Mouse (Mus musculus) forebrain, embryonic 11.5 days (tissue): Measurements from ENCODE around the gene Gm45717. TPM values are rescaled to one million over a fixed set of nuclear protein-coding genes. Genes with fewer than 3 reads are reported as not detected.
A peak's percentile ranks its signal among the peaks of the same experiment; 100 is the strongest.

Source experiments
- ATAC-seq: fragments of 200-750 bp; cut with Nextera tagmentation; replicated peaks from 2 replicates; pipeline ENCODE4 v1.8.0; 2017; ENCODE audit warnings: moderate TSS enrichment; ENCODE audit not compliant: low FRiP score
- DNase-seq: peaks from one replicate; pipeline ENCODE4 v3.0.0-alpha.2; 2017; ENCODE audit warnings: low spot score
- H3K27ac ChIP-seq: fragments of 300-500 bp; sonication (generic); 2 replicates; pipeline ENCODE4 v1.5.1; 2014; ENCODE audit warnings: low read depth, low read length
- H3K27me3 ChIP-seq: fragments of 300-500 bp; sonication (generic); 2 replicates; pipeline ENCODE4 v1.6.1; 2014; ENCODE audit warnings: mild to moderate bottlenecking, low read length, mixed read lengths; ENCODE audit not compliant: control insufficient read depth, insufficient read depth
- H3K36me3 ChIP-seq: fragments of 300-500 bp; sonication (generic); 2 replicates; pipeline ENCODE4 v1.6.1; 2014; ENCODE audit warnings: mild to moderate bottlenecking, low read length, moderate library complexity, mixed read lengths; ENCODE audit not compliant: control insufficient read depth, insufficient read depth
- H3K4me1 ChIP-seq: fragments of 300-500 bp; sonication (generic); replicated peaks from 2 replicates; pipeline ENCODE4 v1.6.1; 2014; ENCODE audit warnings: low read length, mixed read lengths; ENCODE audit not compliant: control insufficient read depth, insufficient read depth
- H3K4me2 ChIP-seq: fragments of 300-500 bp; sonication (generic); 2 replicates; pipeline ENCODE4 v1.6.1; 2014; ENCODE audit warnings: low read depth, mild to moderate bottlenecking, low read length, moderate library complexity, mixed read lengths; ENCODE audit not compliant: severe bottlenecking
- H3K4me3 ChIP-seq: fragments of 300-500 bp; sonication (generic); 2 replicates; pipeline ENCODE4 v1.5.1; 2014; ENCODE audit warnings: low read depth, low read length
- H3K9ac ChIP-seq: fragments of 300-500 bp; sonication (generic); 2 replicates; pipeline ENCODE4 v1.6.1; 2014; ENCODE audit warnings: low read length
- H3K9me3 ChIP-seq: fragments of 300-500 bp; sonication (generic); 2 replicates; pipeline ENCODE4 v1.6.1; 2016; ENCODE audit warnings: low read length, mixed read lengths; ENCODE audit not compliant: control insufficient read depth
- WGBS: fragments of 180-500 bp; shearing (Covaris S2); extraction: QIAGEN DNeasy Blood & Tissue Kit; methylation state at CpG from one replicate; pipeline ENCODE4 v1.1.7; 2014; 5-methylcytosine and 5-hydroxymethylcytosine counted together
- polyA plus RNA-seq: library from polyadenylated mRNA; unstranded; fragments of >200 nt; fragmentation: Nextera tagmentation; extraction: Ambion mirVana; gene quantifications from 2 replicates; pipeline ENCODE4 v1.2.1, GENCODE M21; 2014

Gm45717 gene
- polyA plus RNA-seq = not detected in 2 replicates

DNA sequence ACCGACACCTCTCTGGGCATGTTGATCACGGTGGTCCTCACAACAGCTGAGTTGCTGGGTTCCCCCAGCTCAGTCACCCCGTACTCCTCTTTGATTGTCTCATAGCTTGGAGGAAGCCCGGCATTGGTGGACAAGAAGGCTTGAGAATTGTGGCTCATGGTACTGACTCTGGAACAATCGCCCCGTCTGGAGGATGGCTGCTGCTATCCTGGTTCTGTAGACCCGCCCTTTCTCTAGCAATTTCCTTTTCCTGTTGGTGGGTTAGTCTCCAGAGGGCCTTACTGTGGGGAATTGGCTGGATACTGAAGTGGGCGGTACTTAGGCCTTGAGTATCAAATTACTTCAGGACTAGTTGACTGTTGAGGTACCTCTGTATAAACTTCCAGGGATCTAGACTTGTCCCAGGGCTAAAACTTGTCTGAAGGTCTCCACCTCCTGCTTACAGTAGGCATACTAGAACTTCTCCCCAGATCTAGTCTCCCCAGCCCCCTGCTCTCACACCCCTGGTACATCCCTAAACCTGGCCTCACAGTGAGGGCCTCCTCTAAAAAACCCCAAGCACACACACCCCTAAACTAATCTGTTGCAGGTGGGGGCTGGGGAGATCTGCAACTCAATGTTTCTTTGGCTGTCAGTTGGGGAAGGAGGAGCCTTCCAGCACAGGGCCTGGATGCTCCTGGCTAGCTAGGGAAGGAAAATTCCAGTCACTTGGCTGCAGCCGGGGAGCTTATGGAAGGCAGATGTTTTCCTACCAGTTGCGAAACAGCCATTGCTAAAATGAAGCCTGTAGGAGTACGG, at the start of gene Gm45717, which contains the start of gene Ifitm2:
Gene Gm45717, minus strand, starts transcription at position 180 of the 798 bp plus-strand sequence.
Gene Ifitm2, minus strand, starts transcription at position 230 of the 798 bp plus-strand sequence.
- H3K4me2 ChIP-seq = peak within 1 kb of the TSS; percentile 50
- peak within 1 kb of the TSS; percentile 28 for H3K4me3 ChIP-seq
- ATAC-seq = peak; percentile 49
- no peaks in the 10 kb centered on the region for H3K36me3 ChIP-seq
- 0 out of 2 replicates have a peak within 1 kb of the TSS, but pooled peaks have one; percentile 18 for H3K27ac ChIP-seq
- 27% methylated on average over 11 of the region's 11 CpGs for WGBS
- 0 out of 2 replicates have a peak, but pooled peaks cover 2% of the 10 kb centered on the region for H3K27me3 ChIP-seq
- H3K9me3 ChIP-seq = no peaks in the 10 kb centered on the region
- H3K9ac ChIP-seq = peak within 1 kb of the TSS; percentile 47; the same call in 1 of the 2 replicates
- DNase-seq = no peak
- H3K4me1 ChIP-seq = 0 out of 2 replicates have a peak, but pooled peaks cover 7% of the 10 kb centered on the region

DNA sequence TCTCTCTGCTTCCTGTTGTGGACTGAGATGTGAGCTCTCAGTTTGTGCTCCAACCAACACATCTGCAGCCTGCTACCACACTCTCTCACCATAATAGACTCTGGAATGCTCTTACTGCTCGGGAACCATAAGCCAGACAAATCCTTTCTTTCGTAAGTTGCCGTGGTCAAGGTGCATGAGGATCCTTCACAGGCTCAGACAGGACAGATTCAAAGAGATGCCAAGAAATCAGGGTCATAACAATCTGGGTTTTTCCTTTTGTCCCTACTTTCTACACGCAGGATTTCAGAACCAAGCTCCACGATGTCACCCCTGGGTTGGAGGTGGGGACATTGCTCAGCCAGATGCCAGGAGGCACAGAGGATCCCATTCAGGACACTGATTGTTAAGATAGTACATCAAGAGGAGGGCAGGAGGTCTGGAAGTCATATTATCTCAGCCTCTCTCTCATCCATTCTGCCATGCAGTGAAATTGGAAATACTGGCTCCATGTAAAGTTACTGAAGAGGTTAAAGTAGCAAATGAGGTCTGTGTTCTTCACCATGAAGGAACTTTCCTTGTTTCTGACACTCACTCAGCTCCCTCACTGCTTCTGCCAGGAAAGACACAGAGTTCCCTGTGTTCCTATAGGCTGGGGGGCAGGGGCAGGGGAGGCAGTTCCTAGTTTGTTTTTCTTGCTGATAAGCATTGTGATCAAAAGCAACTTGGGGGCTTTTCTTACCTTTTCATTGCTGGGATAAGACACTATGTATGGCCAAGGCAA, 47.7 kb upstream of the Gm45717 start:
- DNase-seq = no peak
- no peak for ATAC-seq
- Histone ChIP-seq H3K36me3 (no peaks in the 10 kb centered on the region), H3K9me3 (no peaks in the 10 kb centered on the region), H3K4me2 (no peak overlapping the region), H3K4me1 (no peaks in the 10 kb centered on the region; the same call in 1 of the 2 replicates), H3K27me3 (no peaks in the 10 kb centered on the region), H3K4me3 (no peak overlapping the region), H3K27ac (no peak overlapping the region), H3K9ac (no peak overlapping the region)
- 85% methylated on average over 5 of the region's 5 CpGs for WGBS

DNA sequence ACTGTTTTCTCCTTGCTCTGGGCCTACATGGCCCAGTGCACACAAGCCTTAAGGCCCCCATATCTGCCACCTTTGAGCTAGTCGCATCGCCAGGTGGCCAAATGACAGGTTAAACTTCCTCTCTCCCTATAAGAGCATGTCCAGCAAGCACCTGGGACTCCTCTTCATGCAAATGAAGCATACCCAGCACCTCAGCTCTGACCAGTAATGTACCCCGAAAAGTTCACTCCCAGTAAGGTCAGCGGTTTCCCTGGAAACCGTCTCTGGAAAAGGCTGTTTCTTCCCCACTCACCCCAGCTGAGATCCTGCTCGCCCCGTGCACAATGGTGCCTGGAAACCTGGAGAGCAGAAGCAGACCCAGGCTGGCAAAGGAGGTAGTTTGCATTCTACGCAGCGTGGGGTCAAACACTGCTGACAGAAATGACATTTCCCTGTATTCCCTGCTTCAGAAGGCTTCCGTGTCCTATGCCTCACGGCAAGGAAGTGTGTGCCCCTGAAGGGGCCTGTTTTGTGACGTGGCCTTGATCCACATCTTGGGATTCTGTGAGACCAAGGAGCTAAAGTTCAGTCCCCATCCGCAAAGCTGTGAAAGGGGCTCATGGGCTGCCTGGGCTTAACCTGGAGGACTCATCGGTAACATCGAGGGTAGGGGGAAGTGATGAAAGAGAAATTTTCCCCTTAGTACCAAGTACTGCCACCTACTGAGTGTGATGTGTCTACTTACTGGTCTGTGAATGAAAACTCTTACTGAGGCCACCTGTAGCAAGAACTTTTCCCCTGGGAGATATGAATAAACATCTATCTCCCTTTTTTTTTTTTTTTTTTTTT, 45.4 kb upstream of the Gm45717 start:
- Histone ChIP-seq H3K9ac (no peak overlapping the region), H3K9me3 (no peaks in the 10 kb centered on the region), H3K27me3 (no peaks in the 10 kb centered on the region), H3K36me3 (no peaks in the 10 kb centered on the region), H3K4me3 (no peak overlapping the region), H3K4me1 (no peaks in the 10 kb centered on the region), H3K4me2 (no peak overlapping the region), H3K27ac (no peak overlapping the region)
- WGBS = 76% methylated on average over 15 of the region's 15 CpGs
- ATAC-seq = no peak
- DNase-seq = no peak

DNA sequence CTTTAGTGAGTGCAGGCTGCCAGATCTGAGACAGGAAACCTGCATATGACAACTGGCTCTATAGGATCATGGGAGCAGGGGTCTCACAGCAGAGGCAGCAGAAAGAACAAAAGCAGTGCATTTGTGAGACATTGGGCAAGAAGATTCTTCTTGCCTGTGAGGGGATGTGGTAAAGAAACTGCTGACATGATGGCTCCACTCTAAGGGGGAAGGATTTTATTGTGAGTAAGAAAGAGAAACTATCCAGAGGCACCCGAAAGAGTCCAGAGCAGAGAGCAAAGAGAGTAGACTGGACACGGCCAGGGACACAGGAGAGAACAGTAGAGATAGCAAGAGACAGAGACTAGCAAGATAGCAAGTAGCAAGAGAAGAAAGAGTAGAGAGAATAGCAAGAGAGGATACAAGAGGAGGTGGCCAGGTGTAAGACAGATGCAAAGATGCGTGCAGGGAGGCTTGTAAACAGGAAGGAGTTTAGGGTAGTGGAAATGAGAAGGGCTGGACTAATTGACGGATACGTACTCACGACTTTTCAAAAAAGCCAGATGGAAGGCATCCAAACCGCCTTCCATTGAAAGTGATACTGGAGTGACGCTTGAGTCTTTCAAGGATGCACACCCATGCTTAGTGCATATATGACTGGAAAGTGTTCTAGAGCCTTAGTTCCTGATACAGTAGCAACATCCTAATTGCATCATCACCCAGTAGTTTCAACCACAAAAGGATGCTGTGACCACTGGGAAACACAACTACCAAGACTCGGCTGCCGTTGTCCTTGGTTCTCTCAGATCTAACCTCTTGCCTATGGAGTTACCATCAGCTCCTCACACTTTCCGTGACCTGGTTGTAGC, 43.3 kb upstream of the Gm45717 start:
- H3K27me3 ChIP-seq = no peaks in the 10 kb centered on the region
- no peak overlapping the region for H3K4me3 ChIP-seq
- H3K4me2 ChIP-seq = no peak overlapping the region
- H3K4me1 ChIP-seq = no peaks in the 10 kb centered on the region
- no peak overlapping the region for H3K9ac ChIP-seq
- H3K36me3 ChIP-seq = no peaks in the 10 kb centered on the region
- DNase-seq (no peak), ATAC-seq (no peak)
- WGBS = 93% methylated on average over 11 of the region's 11 CpGs
- no peak overlapping the region for H3K27ac ChIP-seq
- H3K9me3 ChIP-seq = no peaks in the 10 kb centered on the region

DNA sequence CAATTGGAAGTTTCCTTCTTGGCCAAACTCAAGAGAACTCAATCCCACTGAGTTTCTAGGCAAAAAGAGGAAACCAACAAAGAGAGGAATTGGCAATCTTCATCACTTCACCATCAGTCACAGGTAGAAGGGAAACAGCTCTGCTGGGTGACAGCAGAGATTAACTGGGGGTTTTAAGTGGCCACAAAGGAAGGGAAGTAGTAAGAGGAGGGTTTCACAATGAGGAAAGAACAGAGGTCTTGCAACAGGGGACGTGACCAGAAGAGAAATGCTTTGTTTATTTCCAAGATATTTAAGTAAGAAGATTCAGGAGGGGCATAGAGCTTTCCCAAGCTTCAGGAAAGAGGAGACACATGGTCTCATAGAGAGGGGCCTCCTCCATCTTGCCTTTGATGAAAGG, 42.1 kb upstream of the Gm45717 start:
- Histone ChIP-seq H3K27me3 (no peaks in the 10 kb centered on the region), H3K9ac (no peak overlapping the region), H3K4me2 (no peak overlapping the region), H3K4me3 (no peak overlapping the region), H3K36me3 (no peaks in the 10 kb centered on the region), H3K4me1 (no peaks in the 10 kb centered on the region), H3K9me3 (no peaks in the 10 kb centered on the region), H3K27ac (no peak overlapping the region)
- DNase-seq = no peak
- no peak for ATAC-seq
- 63% methylated on average over 1 of the region's 1 CpGs for WGBS

DNA sequence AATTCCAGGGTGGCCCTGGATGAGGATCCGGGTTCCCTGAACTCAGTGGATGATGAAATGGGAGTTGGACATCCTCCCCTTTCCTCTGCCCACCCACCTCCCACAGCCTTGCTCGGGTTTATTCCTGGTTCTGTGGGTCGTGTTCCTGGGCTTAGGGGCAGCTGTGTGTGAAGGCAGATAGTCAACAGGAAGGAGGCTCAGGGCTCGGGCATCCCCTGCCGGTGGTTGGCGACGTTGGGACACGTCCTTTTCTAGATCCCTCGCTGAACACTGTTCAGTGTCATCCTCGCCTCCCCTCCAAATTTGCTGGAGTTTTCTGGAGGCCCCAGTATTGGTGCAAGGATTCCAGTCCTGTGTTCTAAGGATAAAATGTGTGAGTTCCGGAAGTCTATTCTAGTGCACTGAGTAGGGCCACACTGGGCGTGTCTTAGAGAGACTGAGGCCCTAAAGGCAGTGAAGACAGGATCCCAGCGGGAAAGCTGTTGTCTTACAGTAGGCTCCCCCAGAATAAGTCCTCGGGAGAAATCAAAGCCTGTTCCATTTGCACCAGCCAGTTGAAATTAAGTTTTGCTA, 35.5 kb upstream of the Gm45717 start:
- Histone ChIP-seq H3K4me1 (no peaks in the 10 kb centered on the region), H3K4me3 (no peak overlapping the region), H3K4me2 (no peak overlapping the region), H3K9me3 (no peaks in the 10 kb centered on the region), H3K36me3 (no peaks in the 10 kb centered on the region), H3K9ac (no peak overlapping the region), H3K27ac (no peak overlapping the region), H3K27me3 (no peaks in the 10 kb centered on the region)
- DNase-seq (no peak), ATAC-seq (no peak)
- 91% methylated on average over 14 of the region's 14 CpGs for WGBS

DNA sequence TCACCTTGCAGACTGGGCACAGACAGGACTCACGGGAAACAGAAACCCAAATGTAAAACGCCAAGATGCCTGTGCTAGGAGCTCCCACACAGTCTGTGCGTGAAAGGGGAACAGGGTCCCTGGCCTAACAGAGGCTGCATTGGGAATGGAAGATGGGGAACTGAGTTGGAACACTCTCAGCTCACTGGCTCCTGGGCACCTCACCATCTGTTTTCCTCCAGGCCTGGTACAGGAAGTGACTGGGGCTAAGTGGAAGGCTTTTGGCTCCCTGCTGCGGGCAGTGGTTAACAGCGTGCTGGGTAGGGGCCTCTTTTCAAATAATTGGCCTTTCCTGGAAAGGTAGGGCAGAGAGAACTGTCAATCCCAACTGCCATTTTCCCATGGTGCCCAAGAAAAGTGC, 34.9 kb upstream of the Gm45717 start:
- no peak for ATAC-seq
- Histone ChIP-seq H3K27me3 (no peaks in the 10 kb centered on the region), H3K9ac (no peak overlapping the region), H3K9me3 (no peaks in the 10 kb centered on the region; the same call in 1 of the 2 replicates), H3K4me1 (no peaks in the 10 kb centered on the region), H3K36me3 (no peaks in the 10 kb centered on the region), H3K27ac (no peak overlapping the region), H3K4me3 (no peak overlapping the region), H3K4me2 (no peak overlapping the region)
- WGBS = 80% methylated on average over 5 of the region's 5 CpGs
- DNase-seq = no peak
